Mouse (Mus musculus) limb, embryonic 11.5 days (tissue): ENCODE measurements around the gene Prkx. TPM values are rescaled to one million over a fixed set of nuclear protein-coding genes. Genes with fewer than 3 reads are reported as not detected.
A peak's percentile ranks its signal among the peaks of the same experiment; 100 is the strongest.

ENCODE experiments used
- ATAC-seq: fragments of 200-750 bp; cut with Nextera tagmentation; 2 replicates; pipeline ENCODE4 v1.8.0; 2017; ENCODE audit warnings: low read depth; ENCODE audit not compliant: insufficient number of reproducible peaks, low FRiP score, low TSS enrichment
- DNase-seq: peaks from one replicate; pipeline ENCODE4 v3.0.0-alpha.2; 2015; ENCODE audit warnings: low spot score
- H3K27ac ChIP-seq: fragments of 300-500 bp; sonication (generic); replicated peaks from 2 replicates; pipeline ENCODE4 v1.5.1; 2014; ENCODE audit warnings: low read depth, mild to moderate bottlenecking, low read length
- H3K27me3 ChIP-seq: fragments of 300-500 bp; sonication (generic); 2 replicates; pipeline ENCODE4 v1.6.1; 2014; ENCODE audit warnings: mild to moderate bottlenecking, low read length, mixed read lengths; ENCODE audit not compliant: control insufficient read depth, insufficient read depth
- H3K36me3 ChIP-seq: fragments of 300-500 bp; sonication (generic); 2 replicates; pipeline ENCODE4 v1.6.1; 2014; ENCODE audit warnings: mild to moderate bottlenecking, low read length, moderate library complexity, mixed read lengths; ENCODE audit not compliant: control insufficient read depth, insufficient read depth
- H3K4me1 ChIP-seq: fragments of 300-500 bp; sonication (generic); 2 replicates; pipeline ENCODE4 v1.6.1; 2014; ENCODE audit warnings: low read length, mixed read lengths; ENCODE audit not compliant: control insufficient read depth, insufficient read depth
- H3K4me2 ChIP-seq: fragments of 300-500 bp; sonication (generic); 2 replicates; pipeline ENCODE4 v1.6.1; 2014; ENCODE audit warnings: low read depth, mild to moderate bottlenecking, moderate library complexity; ENCODE audit not compliant: severe bottlenecking
- H3K4me3 ChIP-seq: fragments of 300-500 bp; sonication (generic); 2 replicates; pipeline ENCODE4 v1.5.1; 2014; ENCODE audit warnings: low read depth, low read length
- H3K9ac ChIP-seq: fragments of 300-500 bp; sonication (generic); 2 replicates; pipeline ENCODE4 v1.6.1; 2014; ENCODE audit warnings: mild to moderate bottlenecking, low read length
- H3K9me3 ChIP-seq: fragments of 300-500 bp; sonication (generic); 2 replicates; pipeline ENCODE4 v1.6.1; 2016; ENCODE audit warnings: low read length; ENCODE audit not compliant: control insufficient read depth
- WGBS: fragments of 180-500 bp; shearing (Covaris S2); extraction: QIAGEN DNeasy Blood & Tissue Kit; methylation state at CpG from one replicate; pipeline ENCODE4 v1.1.7; 2014; 5-methylcytosine and 5-hydroxymethylcytosine counted together
- polyA plus RNA-seq: library from polyadenylated mRNA; unstranded; fragments of >200 nt; fragmentation: Nextera tagmentation; extraction: Ambion mirVana; gene quantifications from 2 replicates; pipeline ENCODE4 v1.2.1, GENCODE M21; 2014

The Prkx gene
- polyA plus RNA-seq, 1 experiment from 2014 or later = 12.8 TPM

GRCm38 (mm10) chrX:77796916-77797315 lies 838 bp upstream of the Prkx start:
- 63% methylated on average over 1 of the region's 1 CpGs for WGBS
- Histone ChIP-seq H3K9ac (no peak overlapping the region), H3K27ac (no peak overlapping the region), H3K9me3 (no peaks in the 10 kb centered on the region), H3K36me3 (no peaks in the 10 kb centered on the region), H3K27me3 (no peaks in the 10 kb centered on the region), H3K4me2 (no peak overlapping the region), H3K4me1 (no peaks in the 10 kb centered on the region), H3K4me3 (no peak overlapping the region)
- ATAC-seq (no peak), DNase-seq (no peak)

- H3K9me3 ChIP-seq = no peaks in the 10 kb centered on the region
- peak overlapping the region; percentile 49 for H3K4me3 ChIP-seq
- H3K27me3 ChIP-seq = no peaks in the 10 kb centered on the region
- H3K4me2 ChIP-seq = peak overlapping the region; percentile 56
- H3K9ac ChIP-seq = peak overlapping the region; percentile 58
- no peaks in the 10 kb centered on the region for H3K4me1 ChIP-seq
- H3K36me3 ChIP-seq = no peaks in the 10 kb centered on the region
- DNase-seq (peak; percentile 87), ATAC-seq (peak; percentile 95)
- no peak overlapping the region; the same call in 1 of the 2 replicates for H3K27ac ChIP-seq
- WGBS = 15% methylated on average over 27 of the region's 30 CpGs
Observed at GRCm38 (mm10) chrX:77795858-77796174, 262 bp downstream of the Prkx start.

GRCm38 (mm10) chrX:77794962-77795857 lies 868 bp downstream of the Prkx start:
- DNase-seq (peak; percentile 21), ATAC-seq (peak; percentile 77)
- Histone ChIP-seq H3K4me3 (peak overlapping the region; percentile 49), H3K9ac (peak overlapping the region; percentile 58), H3K27ac (no peak overlapping the region), H3K27me3 (no peaks in the 10 kb centered on the region), H3K36me3 (no peaks in the 10 kb centered on the region), H3K9me3 (no peaks in the 10 kb centered on the region), H3K4me1 (no peaks in the 10 kb centered on the region), H3K4me2 (peak overlapping the region; percentile 56)
- 22% methylated on average over 57 of the region's 61 CpGs for WGBS

GRCm38 (mm10) chrX:77788675-77789074 lies 7.4 kb downstream of the Prkx start:
- no peak for ATAC-seq
- Histone ChIP-seq H3K27me3 (no peaks in the 10 kb centered on the region), H3K4me1 (no peaks in the 10 kb centered on the region), H3K9ac (no peak overlapping the region), H3K4me2 (no peak overlapping the region), H3K36me3 (no peaks in the 10 kb centered on the region), H3K9me3 (no peaks in the 10 kb centered on the region), H3K4me3 (no peak overlapping the region), H3K27ac (no peak overlapping the region)
- WGBS = 89% methylated on average over 3 of the region's 3 CpGs
- DNase-seq = no peak

GRCm38 (mm10) chrX:77786354-77786753 lies 9.7 kb downstream of the Prkx start:
- Histone ChIP-seq H3K9me3 (no peaks in the 10 kb centered on the region), H3K36me3 (no peaks in the 10 kb centered on the region), H3K4me2 (no peak overlapping the region), H3K27ac (no peak overlapping the region), H3K27me3 (no peaks in the 10 kb centered on the region), H3K9ac (no peak overlapping the region), H3K4me3 (no peak overlapping the region), H3K4me1 (no peaks in the 10 kb centered on the region)
- ATAC-seq (no peak), DNase-seq (no peak)

- Histone ChIP-seq H3K4me1 (no peaks in the 10 kb centered on the region), H3K4me3 (no peak overlapping the region), H3K4me2 (no peak overlapping the region), H3K27me3 (no peaks in the 10 kb centered on the region), H3K27ac (no peak overlapping the region), H3K9ac (no peak overlapping the region), H3K9me3 (no peaks in the 10 kb centered on the region), H3K36me3 (0 out of 2 replicates have a peak, but pooled peaks cover 2% of the 10 kb centered on the region)
- ATAC-seq (no peak), DNase-seq (no peak)
Observed at GRCm38 (mm10) chrX:77777822-77778221, 18.3 kb downstream of the Prkx start.

- 94% methylated on average over 3 of the region's 3 CpGs for WGBS
- Histone ChIP-seq H3K27ac (no peak overlapping the region), H3K36me3 (no peaks in the 10 kb centered on the region), H3K4me3 (no peak overlapping the region), H3K9me3 (no peaks in the 10 kb centered on the region), H3K4me1 (no peaks in the 10 kb centered on the region), H3K27me3 (no peaks in the 10 kb centered on the region), H3K4me2 (no peak overlapping the region), H3K9ac (no peak overlapping the region)
- ATAC-seq (no peak), DNase-seq (no peak)
Observed at GRCm38 (mm10) chrX:77765153-77765552, 30.9 kb downstream of the Prkx start.

GRCm38 (mm10) chrX:77744260-77744659 lies 51.8 kb downstream of the Prkx start:
- H3K4me2 ChIP-seq = no peak overlapping the region
- no peak overlapping the region for H3K4me3 ChIP-seq
- H3K9ac ChIP-seq = no peak overlapping the region
- no peak overlapping the region for H3K27ac ChIP-seq
- no peaks in the 10 kb centered on the region for H3K36me3 ChIP-seq
- H3K4me1 ChIP-seq = no peaks in the 10 kb centered on the region
- H3K27me3 ChIP-seq = no peaks in the 10 kb centered on the region
- ATAC-seq = no peak
- no peaks in the 10 kb centered on the region for H3K9me3 ChIP-seq
- DNase-seq = no peak
- 65% methylated on average over 2 of the region's 2 CpGs for WGBS

GRCm38 (mm10) chrX:77741383-77741782 lies 54.7 kb downstream of the Prkx start:
- Histone ChIP-seq H3K9ac (no peak overlapping the region), H3K36me3 (no peaks in the 10 kb centered on the region), H3K27me3 (no peaks in the 10 kb centered on the region), H3K4me3 (no peak overlapping the region), H3K4me2 (no peak overlapping the region), H3K9me3 (no peaks in the 10 kb centered on the region), H3K27ac (no peak overlapping the region), H3K4me1 (no peaks in the 10 kb centered on the region)
- 37% methylated on average over 1 of the region's 1 CpGs for WGBS
- DNase-seq (peak; percentile 21), ATAC-seq (no peak)
